Mouse (Mus musculus) embryo, embryonic 10.5 days (tissue): ENCODE results near the gene Rhcg.
A peak's percentile ranks its signal among the peaks of the same experiment; 100 is the strongest.

Experiments used
- DNase-seq: peaks from one replicate; pipeline ENCODE4 v3.0.0-alpha.2; 2015; ENCODE audit warnings: low spot score

Gene Rhcg

GRCm38 (mm10) chr7:79617418-79617817, at the start of gene Rhcg:
Gene Rhcg, minus strand, starts transcription at chr7:79617657.
- no peak for DNase-seq

GRCm38 (mm10) chr7:79666690-79667089, 49.2 kb upstream of the Rhcg start:
- no peak for DNase-seq

- peak; percentile 15 for DNase-seq
These were observed 43.9 kb upstream of the Rhcg start for GRCm38 (mm10) chr7:79661253-79661890.

GRCm38 (mm10) chr7:79660291-79661150, 43.1 kb upstream of the Rhcg start:
- DNase-seq: peak; percentile 21

GRCm38 (mm10) chr7:79659578-79660290, 42.3 kb upstream of the Rhcg start, which contains the start of gene Ticrr:
Gene Ticrr, plus strand, starts transcription at chr7:79660196.
- peak; percentile 99 for DNase-seq

- no peak for DNase-seq
These were observed 37.1 kb upstream of the Rhcg start for GRCm38 (mm10) chr7:79654586-79654985.

- no peak for DNase-seq
These were observed 36.7 kb upstream of the Rhcg start for GRCm38 (mm10) chr7:79654185-79654584.

GRCm38 (mm10) chr7:79649005-79649404, 31.5 kb upstream of the Rhcg start:
- DNase-seq: peak; percentile 79

GRCm38 (mm10) chr7:79647233-79647632, 29.8 kb upstream of the Rhcg start:
- no peak for DNase-seq

GRCm38 (mm10) chr7:79631773-79632348, 14.4 kb upstream of the Rhcg start:
- DNase-seq: no peak

- DNase-seq: no peak
These were observed 10.9 kb upstream of the Rhcg start for GRCm38 (mm10) chr7:79628271-79628913.

GRCm38 (mm10) chr7:79626170-79626569, 8.7 kb upstream of the Rhcg start:
- no peak for DNase-seq

- no peak for DNase-seq
These were observed 5.6 kb upstream of the Rhcg start for GRCm38 (mm10) chr7:79623086-79623485.

GRCm38 (mm10) chr7:79619493-79619892, 2.0 kb upstream of the Rhcg start:
- no peak for DNase-seq

GRCm38 (mm10) chr7:79615941-79616340, 1.5 kb downstream of the Rhcg start:
- DNase-seq: no peak

- no peak for DNase-seq
These were observed 2.4 kb downstream of the Rhcg start for GRCm38 (mm10) chr7:79615008-79615407.

- DNase-seq: no peak
These were observed 4.1 kb downstream of the Rhcg start for GRCm38 (mm10) chr7:79613314-79613713.

GRCm38 (mm10) chr7:79612783-79613182, 4.7 kb downstream of the Rhcg start:
- DNase-seq: peak; percentile 81

- no peak for DNase-seq
These were observed 5.6 kb downstream of the Rhcg start for GRCm38 (mm10) chr7:79611901-79612300.

GRCm38 (mm10) chr7:79607263-79607921, 10.1 kb downstream of the Rhcg start:
- DNase-seq: peak; percentile 83

GRCm38 (mm10) chr7:79606766-79607165, 10.7 kb downstream of the Rhcg start:
- no peak for DNase-seq
